Mouse (Mus musculus) cerebral cortex, adult 2 months (tissue): ENCODE measurements around the gene Tbcel.

ENCODE experiments used
- WGBS: fragments of 180-500 bp; shearing (Covaris S2); methylation state at CpG from one replicate; pipeline ENCODE4 v1.1.7; 2018; 5-methylcytosine and 5-hydroxymethylcytosine counted together

Gene Tbcel

GRCm38 (mm10) chr9:42449043-42449442 is 58.6 kb downstream of the Tbcel start:
- WGBS: 91% methylated on average over 6 of the region's 6 CpGs

GRCm38 (mm10) chr9:42442100-42442499 is 65.5 kb downstream of the Tbcel start:
- WGBS: 68% methylated on average over 8 of the region's 8 CpGs

GRCm38 (mm10) chr9:42441234-42441633 is 66.4 kb downstream of the Tbcel start:
- 95% methylated on average over 2 of the region's 2 CpGs for WGBS

GRCm38 (mm10) chr9:42439446-42439845 is 68.2 kb downstream of the Tbcel start:
- 72% methylated on average over 4 of the region's 4 CpGs for WGBS

- WGBS: 100% methylated on average over 2 of the region's 2 CpGs
These were observed 75.5 kb downstream of the Tbcel start for GRCm38 (mm10) chr9:42432155-42432554.

GRCm38 (mm10) chr9:42431606-42432005 is 76.0 kb downstream of the Tbcel start:
- 79% methylated on average over 2 of the region's 2 CpGs for WGBS

- WGBS: 47% methylated on average over 12 of the region's 12 CpGs
These were observed 79.3 kb downstream of the Tbcel start for GRCm38 (mm10) chr9:42428060-42428924.

- WGBS: 72% methylated on average over 10 of the region's 10 CpGs
These were observed 80.8 kb downstream of the Tbcel start for GRCm38 (mm10) chr9:42426661-42427358.

GRCm38 (mm10) chr9:42423649-42424048 is 84.0 kb downstream of the Tbcel start:
- 56% methylated on average over 2 of the region's 2 CpGs for WGBS

- WGBS: 89% methylated on average over 2 of the region's 2 CpGs
These were observed 87.9 kb downstream of the Tbcel start for GRCm38 (mm10) chr9:42419687-42420086.

GRCm38 (mm10) chr9:42418786-42419185 is 88.8 kb downstream of the Tbcel start:
- 87% methylated on average over 5 of the region's 5 CpGs for WGBS

GRCm38 (mm10) chr9:42417352-42417952 is 90.2 kb downstream of the Tbcel start:
- 81% methylated on average over 12 of the region's 12 CpGs for WGBS

- WGBS: 41% methylated on average over 1 of the region's 1 CpGs
These were observed 92.4 kb downstream of the Tbcel start for GRCm38 (mm10) chr9:42415184-42415583.

- 54% methylated on average over 12 of the region's 12 CpGs for WGBS
These were observed 94.3 kb downstream of the Tbcel start for GRCm38 (mm10) chr9:42413345-42413744.

- WGBS: 78% methylated on average over 6 of the region's 6 CpGs
These were observed 96.3 kb downstream of the Tbcel start for GRCm38 (mm10) chr9:42411296-42411695.

GRCm38 (mm10) chr9:42405736-42406135 is 101.9 kb downstream of the Tbcel start:
- WGBS: 43% methylated on average over 4 of the region's 4 CpGs

GRCm38 (mm10) chr9:42401486-42401885 is 106.1 kb downstream of the Tbcel start:
- 65% methylated on average over 6 of the region's 6 CpGs for WGBS

GRCm38 (mm10) chr9:42399829-42400228 is 107.8 kb downstream of the Tbcel start, which contains the start of gene Tecta:
Tecta (minus strand) TSS chr9:42399929.
- 73% methylated on average over 6 of the region's 6 CpGs for WGBS

GRCm38 (mm10) chr9:42396141-42396540 is 111.5 kb downstream of the Tbcel start:
- 60% methylated on average over 2 of the region's 2 CpGs for WGBS

- 75% methylated on average over 6 of the region's 6 CpGs for WGBS
These were observed 112.7 kb downstream of the Tbcel start for GRCm38 (mm10) chr9:42394903-42395302.

GRCm38 (mm10) chr9:42394321-42394720 is 113.3 kb downstream of the Tbcel start:
- 59% methylated on average over 8 of the region's 8 CpGs for WGBS

- WGBS: 71% methylated on average over 6 of the region's 6 CpGs
These were observed 114.7 kb downstream of the Tbcel start for GRCm38 (mm10) chr9:42392927-42393326.
